Mouse (Mus musculus): ENCODE data around the gene Brd7. TPM values are rescaled to one million over a fixed set of nuclear protein-coding genes. Genes with fewer than 3 reads are reported as not detected.

The Brd7 gene
- polyA plus RNA-seq, 1 experiment = 69.8 TPM

DNA sequence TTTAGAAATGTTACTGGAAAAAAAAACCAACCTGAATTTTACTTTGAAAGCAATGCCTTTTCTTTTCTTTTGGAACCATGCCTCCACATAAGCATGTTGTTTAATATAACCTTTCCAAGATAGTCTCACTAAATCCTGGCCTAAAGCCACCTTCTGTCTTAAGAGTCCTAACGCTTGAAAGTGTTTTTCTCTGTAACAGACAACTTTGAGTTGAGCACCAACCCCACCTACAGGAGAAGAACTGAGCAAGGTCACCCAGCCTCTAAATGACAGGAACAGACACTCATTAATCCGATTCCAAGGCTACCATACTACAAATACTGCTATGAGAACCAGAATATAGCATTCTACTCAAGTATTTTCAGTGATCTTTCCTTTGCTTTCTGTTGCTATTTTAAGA lies 12.9 kb downstream of the Brd7 start:
- WGBS = 39% methylated on average over 2 of the region's 2 CpGs
- Histone ChIP-seq H3K4me3 (replicated peaks; ENCODE audit: insufficient read depth, low read depth, low read length) (no peak overlapping the region), H3K27me3 (ENCODE audit: control insufficient read depth, insufficient read depth, low read length) (no peaks in the 10 kb centered on the region), H3K27ac (ENCODE audit: insufficient read depth, low read length) (no peak overlapping the region), H3K4me1 (ENCODE audit: control insufficient read depth, insufficient read depth, low read length) (no peaks in the 10 kb centered on the region)
- TF ChIP-seq POLR2A (IDR thresholded peaks at IDR 0.05; ENCODE audit: borderline replicate concordance, insufficient read depth, low read length) (no peak), CTCF (IDR thresholded peaks at IDR 0.05; ENCODE audit: borderline replicate concordance, insufficient read depth, low read depth, low read length) (no peak)
- no peak for DNase-seq

DNA sequence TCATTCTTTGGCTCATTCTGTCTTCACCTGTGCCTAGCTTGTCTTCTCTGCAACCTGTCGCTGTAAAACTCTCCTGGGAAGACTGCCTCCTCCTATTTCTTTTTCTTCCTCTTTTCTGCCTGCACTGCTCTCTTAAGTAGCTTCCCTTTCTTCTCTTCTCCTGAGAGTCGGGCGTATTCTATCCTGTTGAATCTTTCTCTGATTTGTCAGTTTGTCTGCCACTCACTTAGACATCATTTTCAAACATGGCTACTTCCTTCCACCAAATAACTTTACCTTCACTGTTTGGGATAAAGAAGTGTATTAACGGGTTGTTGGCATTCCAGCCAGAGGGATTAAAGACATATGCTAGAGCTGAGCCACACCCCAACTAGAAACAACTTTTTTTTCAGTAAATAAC lies 20.0 kb downstream of the Brd7 start:
- TF ChIP-seq CTCF (IDR thresholded peaks at IDR 0.05; ENCODE audit: borderline replicate concordance, insufficient read depth, low read depth, low read length) (no peak), POLR2A (IDR thresholded peaks at IDR 0.05; ENCODE audit: borderline replicate concordance, insufficient read depth, low read length) (no peak)
- H3K4me3 ChIP-seq (replicated peaks; ENCODE audit: insufficient read depth, low read depth, low read length) = no peak overlapping the region
- no peaks in the 10 kb centered on the region for H3K27me3 ChIP-seq (ENCODE audit: control insufficient read depth, insufficient read depth, low read length)
- no peak for DNase-seq
- no peak overlapping the region for H3K27ac ChIP-seq (ENCODE audit: insufficient read depth, low read length)
- peaks cover 7% of the 10 kb centered on the region for H3K4me1 ChIP-seq (ENCODE audit: control insufficient read depth, insufficient read depth, low read length)
- 53% methylated on average over 4 of the region's 4 CpGs for WGBS

DNA sequence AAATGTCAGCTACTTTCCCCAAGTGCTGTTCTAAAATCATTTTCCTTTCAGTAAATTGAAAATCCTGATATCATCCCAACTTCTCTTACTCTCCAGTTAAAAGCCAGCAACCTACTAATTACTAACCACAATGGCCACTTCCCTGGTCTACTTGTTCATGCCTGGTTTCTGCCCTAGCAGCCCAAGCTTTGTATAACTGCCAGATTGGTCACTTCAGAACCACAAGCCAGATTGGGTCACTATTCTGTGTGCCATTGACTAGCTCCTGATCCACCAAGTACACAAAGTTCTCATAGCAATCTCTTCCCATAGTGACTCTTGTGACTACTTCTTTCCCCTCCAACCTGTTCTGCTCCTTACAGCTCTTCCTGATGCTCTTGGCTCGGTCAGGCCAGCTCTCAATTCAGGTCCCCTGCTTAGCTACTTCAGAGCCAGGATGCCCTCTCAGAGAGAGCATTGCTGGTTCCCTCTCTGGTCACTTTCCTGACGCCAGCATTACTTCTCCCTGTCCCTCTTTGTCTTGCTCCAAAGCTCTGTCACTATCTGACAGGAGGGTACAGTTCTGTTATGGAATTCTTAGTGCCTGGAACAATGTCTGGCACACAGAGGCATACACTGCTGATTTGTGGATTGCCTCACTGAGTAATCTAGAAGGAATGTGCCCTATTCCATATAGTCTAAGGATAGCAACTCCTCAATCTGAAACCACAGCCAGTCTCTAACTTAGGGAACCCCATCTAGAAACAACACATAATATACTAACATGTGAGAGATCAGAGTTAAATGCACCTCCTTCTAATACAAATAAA lies 21.9 kb downstream of the Brd7 start:
- Histone ChIP-seq H3K4me1 (ENCODE audit: control insufficient read depth, insufficient read depth, low read length) (peaks cover 7% of the 10 kb centered on the region), H3K27ac (ENCODE audit: insufficient read depth, low read length) (no peak overlapping the region), H3K27me3 (ENCODE audit: control insufficient read depth, insufficient read depth, low read length) (no peaks in the 10 kb centered on the region), H3K4me3 (replicated peaks; ENCODE audit: insufficient read depth, low read depth, low read length) (no peak overlapping the region)
- DNase-seq = no peak
- TF ChIP-seq POLR2A (IDR thresholded peaks at IDR 0.05; ENCODE audit: borderline replicate concordance, insufficient read depth, low read length) = no peak
- WGBS = 64% methylated on average over 2 of the region's 2 CpGs

DNA sequence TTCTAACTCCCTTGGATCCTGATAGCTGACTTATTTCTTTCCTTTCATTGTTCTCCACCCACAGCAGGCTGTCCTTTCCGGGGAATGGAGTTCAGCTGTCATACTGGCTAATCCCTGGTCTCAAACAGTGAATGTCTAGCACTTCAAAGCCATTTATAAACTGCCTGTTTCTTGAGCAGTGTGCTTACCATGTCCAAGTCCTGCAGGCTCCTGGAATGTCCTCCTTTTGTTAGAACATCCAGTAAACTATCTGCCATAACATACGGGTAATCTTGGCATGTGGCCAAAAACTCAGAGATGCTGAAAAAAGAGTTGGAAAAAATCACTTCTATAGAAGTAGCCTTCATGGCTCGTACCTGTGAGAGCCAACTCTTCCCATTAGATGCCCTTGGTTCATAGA lies 22.8 kb downstream of the Brd7 start:
- WGBS = 6% methylated on average over 3 of the region's 3 CpGs
- DNase-seq = peak in 1 of 2 experiments; percentile 56
- Histone ChIP-seq H3K4me1 (ENCODE audit: control insufficient read depth, insufficient read depth, low read length) (peaks cover 7% of the 10 kb centered on the region), H3K4me3 (replicated peaks; ENCODE audit: insufficient read depth, low read depth, low read length) (no peak overlapping the region), H3K27ac (ENCODE audit: insufficient read depth, low read length) (no peak overlapping the region), H3K27me3 (ENCODE audit: control insufficient read depth, insufficient read depth, low read length) (no peaks in the 10 kb centered on the region)
- TF ChIP-seq POLR2A (IDR thresholded peaks at IDR 0.05; ENCODE audit: borderline replicate concordance, insufficient read depth, low read length) = no peak
- TF ChIP-seq CTCF (IDR thresholded peaks at IDR 0.05; ENCODE audit: borderline replicate concordance, insufficient read depth, low read depth, low read length) = no peak

DNA sequence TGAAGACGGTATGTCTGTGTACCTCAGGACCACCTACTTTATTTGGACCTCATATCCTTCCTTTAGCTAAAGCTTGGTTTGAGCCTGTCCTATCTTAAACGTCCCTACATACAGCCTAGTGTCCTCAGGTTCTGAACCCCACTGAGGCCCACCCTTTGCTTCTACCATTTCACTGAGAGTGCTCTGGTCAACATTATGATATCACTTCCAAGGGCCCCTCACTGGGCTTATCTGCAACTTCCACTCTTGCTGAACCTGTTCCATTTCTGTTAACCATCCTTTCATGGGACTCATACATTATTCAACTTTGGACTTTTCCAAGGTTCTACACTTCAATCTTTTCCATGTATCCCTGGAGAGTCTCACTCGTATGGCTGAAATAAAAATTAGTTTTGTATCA lies 27.0 kb downstream of the Brd7 start:
- TF ChIP-seq CTCF (IDR thresholded peaks at IDR 0.05; ENCODE audit: borderline replicate concordance, insufficient read depth, low read depth, low read length) (no peak), POLR2A (IDR thresholded peaks at IDR 0.05; ENCODE audit: borderline replicate concordance, insufficient read depth, low read length) (no peak)
- WGBS = 88% methylated on average over 3 of the region's 3 CpGs

DNA sequence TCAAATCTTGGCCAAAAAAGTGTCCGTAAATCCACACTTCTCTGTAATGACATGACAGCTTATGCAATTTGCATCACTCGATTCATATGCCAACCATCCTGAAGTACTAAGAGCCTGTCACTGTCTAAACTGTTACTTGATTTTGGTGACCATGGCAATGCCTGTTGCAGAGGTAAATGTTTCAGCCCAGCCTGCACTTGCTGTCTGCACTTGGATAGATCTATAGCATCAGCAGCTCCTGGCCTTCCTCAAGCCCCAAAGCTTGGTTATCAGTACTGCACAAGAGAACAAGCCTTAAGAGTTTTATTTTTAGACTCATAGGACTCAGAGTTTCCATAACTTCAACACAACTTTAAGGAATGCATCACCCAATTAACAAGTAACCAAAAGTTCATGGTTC lies 27.6 kb downstream of the Brd7 start:
- TF ChIP-seq CTCF (IDR thresholded peaks at IDR 0.05; ENCODE audit: borderline replicate concordance, insufficient read depth, low read depth, low read length) (no peak), POLR2A (IDR thresholded peaks at IDR 0.05; ENCODE audit: borderline replicate concordance, insufficient read depth, low read length) (no peak)
- H3K4me3 ChIP-seq (replicated peaks; ENCODE audit: insufficient read depth, low read depth, low read length) = no peak overlapping the region
- no peak for DNase-seq
- H3K27ac ChIP-seq (ENCODE audit: insufficient read depth, low read length) = no peak overlapping the region
- 76% methylated on average over 2 of the region's 2 CpGs for WGBS
- H3K27me3 ChIP-seq (ENCODE audit: control insufficient read depth, insufficient read depth, low read length) = no peaks in the 10 kb centered on the region
- H3K4me1 ChIP-seq (ENCODE audit: control insufficient read depth, insufficient read depth, low read length) = peaks cover 3% of the 10 kb centered on the region

More for the DNA sequence above, 27.0 kb downstream of the Brd7 start:
- Histone ChIP-seq H3K27ac (ENCODE audit: insufficient read depth, low read length) (no peak overlapping the region), H3K4me1 (ENCODE audit: control insufficient read depth, insufficient read depth, low read length) (peaks cover 4% of the 10 kb centered on the region), H3K27me3 (ENCODE audit: control insufficient read depth, insufficient read depth, low read length) (no peaks in the 10 kb centered on the region), H3K4me3 (replicated peaks; ENCODE audit: insufficient read depth, low read depth, low read length) (no peak overlapping the region)
- DNase-seq = no peak

DNA sequence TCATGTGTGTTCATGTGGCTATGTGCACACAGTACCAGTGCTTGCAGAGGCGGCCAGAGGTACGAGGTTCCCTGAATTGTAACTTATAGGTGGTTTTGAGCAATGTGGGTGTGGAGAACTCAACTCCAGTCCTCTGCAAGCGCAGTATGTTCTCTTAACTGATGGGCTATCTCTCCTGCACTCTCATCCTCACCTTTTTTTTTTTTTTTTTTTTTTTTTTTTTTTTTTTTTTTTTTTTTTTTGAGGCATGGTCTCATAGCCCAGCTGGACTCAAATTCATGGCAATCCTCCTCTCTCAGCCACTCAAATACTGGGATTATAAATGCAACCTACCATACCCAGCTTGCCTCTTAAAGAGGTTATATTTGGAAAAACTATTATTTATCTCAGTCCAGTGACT lies 31.2 kb downstream of the Brd7 start:
- TF ChIP-seq POLR2A (IDR thresholded peaks at IDR 0.05; ENCODE audit: borderline replicate concordance, insufficient read depth, low read length) (no peak), CTCF (IDR thresholded peaks at IDR 0.05; ENCODE audit: borderline replicate concordance, insufficient read depth, low read depth, low read length) (no peak)
- Histone ChIP-seq H3K27me3 (ENCODE audit: control insufficient read depth, insufficient read depth, low read length) (no peaks in the 10 kb centered on the region), H3K27ac (ENCODE audit: insufficient read depth, low read length) (no peak overlapping the region), H3K4me1 (ENCODE audit: control insufficient read depth, insufficient read depth, low read length) (no peaks in the 10 kb centered on the region), H3K4me3 (replicated peaks; ENCODE audit: insufficient read depth, low read depth, low read length) (no peak overlapping the region)
- 95% methylated on average over 3 of the region's 3 CpGs for WGBS
- DNase-seq = no peak

DNA sequence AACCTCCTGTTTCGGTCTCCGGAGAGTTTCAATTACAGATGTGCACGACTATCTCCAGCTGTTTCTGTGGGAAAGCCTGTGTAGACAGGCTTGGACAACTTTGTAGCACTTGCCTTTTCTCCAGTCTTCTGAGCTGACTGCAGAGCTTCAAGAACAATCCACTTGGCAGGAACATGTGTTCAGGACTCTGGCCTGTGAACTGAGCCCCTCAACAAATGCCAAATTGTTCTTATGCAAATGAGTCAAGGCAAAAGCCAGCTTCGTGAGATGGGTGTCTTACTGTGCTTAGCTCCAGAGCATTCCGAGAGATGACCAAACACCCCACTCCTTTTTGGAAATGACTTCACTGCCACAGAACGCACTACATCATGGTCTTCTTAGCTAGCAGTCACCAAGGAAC lies 33.3 kb downstream of the Brd7 start:
- TF ChIP-seq CTCF (IDR thresholded peaks at IDR 0.05; ENCODE audit: borderline replicate concordance, insufficient read depth, low read depth, low read length) (no peak), POLR2A (IDR thresholded peaks at IDR 0.05; ENCODE audit: borderline replicate concordance, insufficient read depth, low read length) (no peak)
- no peak overlapping the region for H3K4me3 ChIP-seq (replicated peaks; ENCODE audit: insufficient read depth, low read depth, low read length)
- H3K27ac ChIP-seq (ENCODE audit: insufficient read depth, low read length) = no peak overlapping the region
- WGBS = 53% methylated on average over 6 of the region's 6 CpGs
- no peaks in the 10 kb centered on the region for H3K4me1 ChIP-seq (ENCODE audit: control insufficient read depth, insufficient read depth, low read length)
- no peak for DNase-seq
- H3K27me3 ChIP-seq (ENCODE audit: control insufficient read depth, insufficient read depth, low read length) = no peaks in the 10 kb centered on the region

Data from cerebellum, adult 2 months (tissue).